Mouse (Mus musculus) lung, embryonic 16.5 days (tissue): ENCODE data around the gene Rps6kc1. TPM values are rescaled to one million over a fixed set of nuclear protein-coding genes. Genes with fewer than 3 reads are reported as not detected.

Source experiments
- ATAC-seq: fragments of 200-750 bp; cut with Nextera tagmentation; 2 replicates; pipeline ENCODE4 v1.8.0; 2017; ENCODE audit warnings: low read depth, mild to moderate bottlenecking, moderate library complexity
- H3K27ac ChIP-seq: fragments of 300-500 bp; sonication (generic); 2 replicates; pipeline ENCODE4 v1.5.1; 2014; ENCODE audit warnings: mild to moderate bottlenecking, control low read depth, low read length
- H3K27me3 ChIP-seq: fragments of 300-500 bp; sonication (generic); 2 replicates; pipeline ENCODE4 v1.6.1; 2014; ENCODE audit warnings: low read depth, low read length, mixed read lengths; ENCODE audit not compliant: control insufficient read depth, insufficient read depth
- H3K36me3 ChIP-seq: fragments of 300-500 bp; sonication (generic); 2 replicates; pipeline ENCODE4 v1.6.1; 2014; ENCODE audit warnings: low read length; ENCODE audit not compliant: control insufficient read depth, insufficient read depth
- H3K4me1 ChIP-seq: fragments of 300-500 bp; sonication (generic); replicated peaks from 2 replicates; pipeline ENCODE4 v1.6.1; 2014; ENCODE audit warnings: low read length, mixed read lengths; ENCODE audit not compliant: control insufficient read depth, insufficient read depth
- H3K4me2 ChIP-seq: fragments of 300-500 bp; sonication (generic); 2 replicates; pipeline ENCODE4 v1.6.1; 2014; ENCODE audit warnings: low read depth, low read length, control low read depth
- H3K4me3 ChIP-seq: fragments of 300-500 bp; sonication (generic); 2 replicates; pipeline ENCODE4 v1.5.1; 2014; ENCODE audit warnings: mild to moderate bottlenecking, low read length, control low read depth
- H3K9ac ChIP-seq: fragments of 300-500 bp; sonication (generic); 2 replicates; pipeline ENCODE4 v1.6.1; 2014; ENCODE audit warnings: low read length, control low read depth
- H3K9me3 ChIP-seq: fragments of 300-500 bp; sonication (generic); 2 replicates; pipeline ENCODE4 v1.6.1; 2016; ENCODE audit warnings: low read length; ENCODE audit not compliant: control insufficient read depth
- WGBS: fragments of 180-500 bp; shearing (Covaris S2); extraction: QIAGEN DNeasy Blood & Tissue Kit; methylation state at CpG from one replicate; pipeline ENCODE4 v1.1.7; 2014; 5-methylcytosine and 5-hydroxymethylcytosine counted together
- polyA plus RNA-seq: library from polyadenylated mRNA; unstranded; fragments of >200 nt; fragmentation: Nextera tagmentation; extraction: Ambion mirVana; gene quantifications from 2 replicates; pipeline ENCODE4 v1.2.1, GENCODE M21; 2015

Gene Rps6kc1
- polyA plus RNA-seq: 15.5 and 16.4 TPM in 2 replicates

- ATAC-seq: peak; percentile 93
Measured at GRCm38 (mm10) chr1:190911415-190912123, at the start of gene Rps6kc1. Gene Rps6kc1 (minus strand): TSS chr1:190911770.

DNA sequence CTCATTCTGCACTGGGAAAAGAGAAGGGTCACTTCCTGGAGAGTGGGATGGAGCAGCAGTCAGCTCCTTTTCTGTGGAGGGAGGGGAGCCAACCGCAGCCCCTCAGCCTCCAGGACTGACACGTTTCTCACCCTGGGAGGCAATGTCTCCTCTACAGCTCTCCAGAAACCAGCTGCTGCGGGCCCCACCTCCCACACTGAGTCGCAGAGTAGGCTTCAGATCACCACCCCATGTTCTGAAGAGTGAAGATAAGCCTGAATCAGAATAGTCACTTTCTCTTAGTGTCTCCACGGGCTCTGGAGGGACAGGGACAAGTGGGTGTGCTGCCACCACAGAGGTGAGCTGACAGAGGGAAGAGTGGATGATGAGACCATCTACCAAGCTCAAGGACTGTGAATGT is 47.3 kb upstream of the Rps6kc1 start:
- no peak overlapping the region for H3K9ac ChIP-seq
- no peak overlapping the region for H3K27ac ChIP-seq
- H3K36me3 ChIP-seq: peaks cover 10% of the 10 kb centered on the region; the same call in 1 of the 2 replicates

More at GRCm38 (mm10) chr1:190911415-190912123, at the start of gene Rps6kc1:
- H3K4me1 ChIP-seq: peaks cover 12% of the 10 kb centered on the region
- no peaks in the 10 kb centered on the region; the same call in 1 of the 2 replicates for H3K27me3 ChIP-seq
- H3K36me3 ChIP-seq: no peaks in the 10 kb centered on the region
- peak within 1 kb of the TSS; percentile 87 for H3K9ac ChIP-seq
- H3K27ac ChIP-seq: peak within 1 kb of the TSS; percentile 47
- under 1% methylated on average over 47 of the region's 47 CpGs for WGBS
- peak within 1 kb of the TSS; percentile 90 for H3K4me2 ChIP-seq
- no peaks in the 10 kb centered on the region for H3K9me3 ChIP-seq
- H3K4me3 ChIP-seq: peak within 1 kb of the TSS; percentile 85

DNA sequence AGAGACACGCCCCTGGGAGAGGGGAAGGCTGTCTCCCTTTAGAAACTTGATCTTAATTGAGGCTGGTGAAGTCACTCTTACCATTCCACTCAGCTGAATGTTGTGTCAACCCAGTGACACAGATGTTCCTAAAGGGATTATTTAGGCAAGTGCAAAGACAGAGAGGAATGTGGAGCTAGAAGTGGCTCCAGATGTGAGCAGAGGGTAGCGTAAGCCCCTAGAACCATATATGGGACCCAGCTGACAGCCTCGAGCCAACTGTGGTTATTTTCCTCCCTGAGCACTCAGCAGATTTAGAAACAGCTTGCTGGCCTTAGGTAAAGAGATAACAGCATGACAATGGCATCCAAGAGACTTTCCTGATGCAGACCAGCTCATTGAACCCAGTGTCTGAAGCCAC is 41.4 kb upstream of the Rps6kc1 start:
- no peak for ATAC-seq
- H3K27ac ChIP-seq: no peak overlapping the region
- WGBS: 71% methylated on average over 3 of the region's 3 CpGs
- H3K4me2 ChIP-seq: no peak overlapping the region
- H3K4me3 ChIP-seq: no peak overlapping the region
- no peaks in the 10 kb centered on the region for H3K27me3 ChIP-seq
- no peaks in the 10 kb centered on the region for H3K4me1 ChIP-seq
- H3K36me3 ChIP-seq: peaks cover 4% of the 10 kb centered on the region; the same call in 1 of the 2 replicates
- no peak overlapping the region for H3K9ac ChIP-seq
- H3K9me3 ChIP-seq: no peaks in the 10 kb centered on the region

More for the DNA sequence above, 47.3 kb upstream of the Rps6kc1 start:
- 79% methylated on average over 5 of the region's 5 CpGs for WGBS
- Histone ChIP-seq H3K9me3 (no peaks in the 10 kb centered on the region), H3K4me2 (no peak overlapping the region), H3K4me3 (no peak overlapping the region), H3K4me1 (no peaks in the 10 kb centered on the region), H3K27me3 (no peaks in the 10 kb centered on the region)
- ATAC-seq: no peak

DNA sequence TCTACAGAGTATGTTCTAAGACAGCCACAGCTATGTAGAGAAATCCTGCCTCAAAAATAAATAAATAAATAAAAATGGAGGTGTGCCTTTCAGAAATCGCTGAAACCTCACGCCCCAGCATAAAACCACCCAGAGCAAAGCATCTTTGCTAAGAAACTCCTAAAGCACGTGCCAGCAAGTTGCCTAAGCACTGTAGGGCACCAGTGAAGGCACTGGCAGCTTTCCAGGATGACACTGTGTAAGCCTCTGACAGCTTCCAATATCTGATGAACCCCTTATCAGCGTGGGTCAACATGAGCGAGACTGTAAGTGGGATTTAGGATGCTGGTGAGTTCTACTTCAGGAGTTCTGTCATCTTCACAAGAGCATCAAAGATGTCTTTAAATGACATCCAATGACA is 39.4 kb upstream of the Rps6kc1 start:
- no peak overlapping the region for H3K4me3 ChIP-seq
- no peak overlapping the region for H3K9ac ChIP-seq
- no peak overlapping the region for H3K4me2 ChIP-seq
- no peak for ATAC-seq
- H3K36me3 ChIP-seq: peaks cover 4% of the 10 kb centered on the region; the same call in 1 of the 2 replicates
- WGBS: 76% methylated on average over 5 of the region's 5 CpGs
- no peaks in the 10 kb centered on the region for H3K4me1 ChIP-seq
- no peaks in the 10 kb centered on the region for H3K27me3 ChIP-seq
- H3K27ac ChIP-seq: no peak overlapping the region
- H3K9me3 ChIP-seq: no peaks in the 10 kb centered on the region

DNA sequence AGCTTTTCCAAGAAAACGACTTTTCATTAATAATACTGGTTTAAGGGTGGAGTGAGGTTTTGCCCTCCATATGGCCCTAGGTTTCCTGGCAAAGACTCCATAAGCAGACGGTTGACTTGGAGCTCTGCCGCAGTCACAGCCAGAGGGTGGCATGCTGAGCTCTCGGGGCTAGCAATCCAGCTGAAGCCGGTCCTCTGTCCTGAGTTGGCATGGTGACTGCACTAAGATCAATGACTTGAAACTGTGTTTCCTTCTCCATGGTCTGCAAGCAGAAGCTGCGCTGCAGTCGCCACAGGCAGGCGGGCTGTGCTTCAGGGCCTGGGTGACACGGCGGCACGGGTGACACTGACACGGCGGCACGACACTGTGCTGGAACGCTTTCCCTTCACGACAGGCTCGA is 37.3 kb upstream of the Rps6kc1 start:
- Histone ChIP-seq H3K9ac (no peak overlapping the region), H3K4me1 (no peaks in the 10 kb centered on the region), H3K36me3 (peaks cover 13% of the 10 kb centered on the region), H3K27ac (no peak overlapping the region), H3K27me3 (no peaks in the 10 kb centered on the region), H3K4me2 (no peak overlapping the region), H3K9me3 (no peaks in the 10 kb centered on the region), H3K4me3 (no peak overlapping the region)
- no peak for ATAC-seq
- WGBS: 81% methylated on average over 17 of the region's 17 CpGs

DNA sequence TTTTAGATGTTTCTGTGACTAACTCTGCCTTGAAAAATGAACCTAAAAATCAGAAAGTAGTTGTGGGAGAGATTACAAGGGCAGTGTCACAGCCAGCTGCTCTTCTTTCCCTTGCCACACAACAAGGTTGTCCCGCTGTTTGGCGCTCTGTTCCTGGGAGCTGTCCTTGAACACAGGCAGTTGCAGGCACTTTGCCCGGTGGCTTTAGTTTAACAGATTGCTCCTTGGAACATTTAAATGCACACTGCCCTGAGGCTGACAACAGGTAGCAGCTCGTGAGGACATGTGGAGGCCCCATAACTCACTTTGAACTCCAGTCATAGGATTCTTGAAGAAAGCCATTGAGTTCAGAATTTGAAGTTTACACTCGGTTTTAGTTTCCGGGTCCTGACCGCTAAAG is 36.9 kb upstream of the Rps6kc1 start:
- Histone ChIP-seq H3K4me2 (no peak overlapping the region), H3K9ac (no peak overlapping the region), H3K27me3 (no peaks in the 10 kb centered on the region), H3K36me3 (peaks cover 16% of the 10 kb centered on the region), H3K4me3 (no peak overlapping the region), H3K9me3 (no peaks in the 10 kb centered on the region), H3K4me1 (no peaks in the 10 kb centered on the region), H3K27ac (no peak overlapping the region)
- ATAC-seq: no peak
- WGBS: 85% methylated on average over 7 of the region's 7 CpGs

GRCm38 (mm10) chr1:190947986-190948385 is 36.4 kb upstream of the Rps6kc1 start:
- Histone ChIP-seq H3K9ac (no peak overlapping the region), H3K36me3 (peaks cover 19% of the 10 kb centered on the region), H3K27ac (no peak overlapping the region), H3K4me3 (no peak overlapping the region), H3K27me3 (no peaks in the 10 kb centered on the region), H3K4me1 (no peaks in the 10 kb centered on the region), H3K9me3 (no peaks in the 10 kb centered on the region), H3K4me2 (no peak overlapping the region)
- 84% methylated on average over 5 of the region's 5 CpGs for WGBS
- no peak for ATAC-seq

DNA sequence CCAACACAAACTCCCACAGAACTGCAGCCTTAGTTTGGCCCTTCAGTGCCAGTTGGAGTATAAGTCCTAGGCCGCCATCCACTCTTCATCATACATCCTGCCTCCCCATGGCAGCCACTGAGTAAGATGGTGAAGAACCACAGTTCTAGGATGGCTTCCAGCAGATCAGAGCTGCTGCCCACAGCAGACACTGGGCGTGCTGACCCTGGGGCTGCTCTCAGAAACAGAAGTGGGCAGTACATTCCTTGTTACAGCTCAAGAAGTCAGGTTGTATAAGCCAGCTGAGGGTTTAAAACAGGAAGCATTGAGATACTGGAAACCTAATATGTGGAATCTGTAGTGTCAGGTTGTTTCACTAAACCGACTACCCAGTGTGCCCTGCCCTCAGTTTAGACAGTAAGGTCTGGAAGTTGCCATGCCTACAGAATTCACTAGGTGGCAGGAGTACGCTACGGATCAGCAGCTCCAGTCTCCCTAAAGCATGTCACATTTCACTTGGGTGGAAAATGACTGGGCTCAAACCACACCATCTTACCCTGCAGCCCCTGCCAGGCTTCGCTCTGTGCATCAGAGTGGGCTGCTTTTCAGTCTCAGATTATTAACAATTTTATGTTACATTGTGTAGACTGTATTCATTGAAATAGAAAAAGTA is 32.7 kb upstream of the Rps6kc1 start:
- Histone ChIP-seq H3K27ac (no peak overlapping the region), H3K27me3 (no peaks in the 10 kb centered on the region), H3K36me3 (peaks cover 43% of the 10 kb centered on the region), H3K4me3 (no peak overlapping the region), H3K4me1 (no peaks in the 10 kb centered on the region), H3K9me3 (no peaks in the 10 kb centered on the region), H3K9ac (no peak overlapping the region), H3K4me2 (no peak overlapping the region)
- ATAC-seq: peak; percentile 73
- 45% methylated on average over 6 of the region's 6 CpGs for WGBS

GRCm38 (mm10) chr1:190939803-190940202 is 28.2 kb upstream of the Rps6kc1 start:
- Histone ChIP-seq H3K36me3 (peaks cover 46% of the 10 kb centered on the region), H3K9me3 (no peaks in the 10 kb centered on the region), H3K4me2 (no peak overlapping the region), H3K27ac (no peak overlapping the region), H3K4me3 (no peak overlapping the region), H3K9ac (no peak overlapping the region), H3K4me1 (no peaks in the 10 kb centered on the region), H3K27me3 (no peaks in the 10 kb centered on the region)
- ATAC-seq: no peak
- WGBS: 91% methylated on average over 7 of the region's 7 CpGs
